Mouse (Mus musculus) right cerebral cortex, postnatal 36 days (tissue): ENCODE data around the gene Olfr1168.
"Not testable (repeated sequence)": the region's sequence is repeated elsewhere in the genome, so short reads cannot be mapped to it uniquely, and the experiment has no call there.

Source experiments
- DNase-seq, 2 experiments: peaks; one replicate each; pipeline ENCODE4 v3.0.0; 2022; ENCODE audit warnings: low spot score in 2 of 2, mixed read lengths in 1 of 2

Gene Olfr1168

GRCm38 (mm10) chr2:88181580-88181979 lies at the start of gene Olfr1168:
TSS of gene Olfr1168 (plus strand) at chr2:88181880.
- no peak for DNase-seq

GRCm38 (mm10) chr2:88155093-88155492 lies 26.6 kb upstream of the Olfr1168 start, which contains the start of gene Olfr1167:
TSS of gene Olfr1167 (minus strand) at chr2:88155193.
- DNase-seq = not testable (repeated sequence)

GRCm38 (mm10) chr2:88220784-88221183 lies 39.1 kb downstream of the Olfr1168 start:
- DNase-seq = no peak

GRCm38 (mm10) chr2:88228234-88228633 lies 46.6 kb downstream of the Olfr1168 start, which contains the start of gene Olfr1170:
TSS of gene Olfr1170 (minus strand) at chr2:88228334.
- no peak for DNase-seq
